Mouse (Mus musculus): ENCODE results near the gene Gipc1.

The Gipc1 gene

DNA sequence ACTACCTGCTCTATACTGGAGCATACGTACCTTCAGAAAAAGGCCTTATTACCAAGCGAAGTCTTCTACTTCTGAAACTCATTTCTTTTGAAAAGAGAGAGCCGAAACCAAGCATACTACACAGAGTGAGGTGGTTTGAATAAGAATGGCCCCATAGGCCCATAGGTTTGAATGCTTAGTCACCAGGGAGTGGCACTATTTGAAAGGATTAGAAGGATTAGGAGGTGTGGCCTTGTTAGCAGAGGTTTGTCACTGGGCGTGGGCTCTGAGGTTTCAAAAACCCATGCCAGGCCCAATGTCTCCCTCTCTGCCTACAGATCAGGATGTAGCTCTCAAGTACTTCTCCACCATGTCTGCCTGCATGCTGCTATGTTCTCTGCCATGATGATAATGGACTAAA lies 4.4 kb upstream of the Gipc1 start:
- no peak for DNase-seq (ENCODE audit: low spot score in 2 of 2)

DNA sequence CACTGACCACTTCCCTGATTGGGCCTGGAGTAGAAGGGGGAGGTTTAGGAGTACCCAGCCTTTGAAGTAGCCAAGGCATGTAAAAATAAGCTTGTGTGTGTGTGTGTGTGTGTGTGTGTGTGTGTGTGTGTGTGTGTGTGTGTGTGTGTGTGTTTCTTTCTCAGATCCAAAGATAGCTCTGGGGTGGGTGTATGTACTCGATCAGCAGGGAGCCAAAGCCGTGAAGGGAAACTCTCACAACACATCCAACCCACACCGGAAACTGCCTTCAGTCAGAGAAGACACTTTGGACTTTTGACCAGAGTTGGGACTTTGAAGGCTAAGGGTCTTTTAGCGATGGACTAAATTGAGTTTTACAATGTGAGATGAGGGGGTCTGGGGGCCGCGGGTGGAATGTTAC lies 2.8 kb upstream of the Gipc1 start:
- DNase-seq (ENCODE audit: low spot score in 2 of 2), result peak in 1 of 2 experiments; percentile 35

DNA sequence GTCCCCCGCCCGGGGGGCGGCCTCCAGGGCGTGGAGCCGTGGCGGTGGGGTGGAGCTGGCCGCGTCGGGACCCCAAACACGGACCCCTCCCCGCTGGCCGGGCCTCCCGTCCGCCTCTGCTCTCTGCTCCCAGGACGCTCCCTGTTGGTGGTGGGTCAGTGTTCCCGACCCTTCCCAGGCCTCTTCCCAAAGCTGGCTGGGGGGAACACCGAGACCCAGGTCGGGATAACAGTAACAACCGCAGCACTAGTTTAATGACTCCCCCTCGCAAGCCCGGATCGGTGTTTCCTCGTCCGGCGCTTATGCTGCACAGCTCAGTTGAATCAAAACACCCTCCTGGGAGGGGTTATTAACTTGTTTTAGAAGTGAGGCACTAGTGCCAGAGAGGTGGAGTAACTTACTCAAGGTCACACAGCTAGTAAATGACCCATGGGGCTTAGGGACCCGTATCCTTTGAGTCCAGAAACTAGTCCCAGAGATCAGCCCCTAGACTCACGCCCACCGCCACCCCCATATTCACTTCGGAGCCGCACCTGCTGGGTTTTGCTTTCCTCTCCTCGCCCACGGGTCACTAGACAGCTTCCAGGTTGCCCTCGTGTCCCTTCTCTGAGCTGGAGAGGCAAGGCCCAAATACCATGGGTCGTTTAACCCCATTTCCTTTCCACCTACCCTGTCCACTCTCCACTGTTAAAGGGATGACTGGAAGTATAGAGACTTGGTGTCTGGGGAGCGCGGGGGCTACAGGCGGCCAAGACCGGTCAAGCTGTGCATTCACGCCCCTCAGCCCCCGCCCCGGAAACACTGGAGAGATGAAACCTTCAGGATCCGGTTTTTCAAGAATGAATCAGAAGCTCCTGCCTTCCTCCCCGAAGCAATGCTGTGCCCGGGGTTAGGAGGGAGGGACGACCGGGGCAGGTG lies 526 bp downstream of the Gipc1 start:
- peak in 1 of 2 experiments; percentile 47 for DNase-seq (ENCODE audit: low spot score in 2 of 2)

DNA sequence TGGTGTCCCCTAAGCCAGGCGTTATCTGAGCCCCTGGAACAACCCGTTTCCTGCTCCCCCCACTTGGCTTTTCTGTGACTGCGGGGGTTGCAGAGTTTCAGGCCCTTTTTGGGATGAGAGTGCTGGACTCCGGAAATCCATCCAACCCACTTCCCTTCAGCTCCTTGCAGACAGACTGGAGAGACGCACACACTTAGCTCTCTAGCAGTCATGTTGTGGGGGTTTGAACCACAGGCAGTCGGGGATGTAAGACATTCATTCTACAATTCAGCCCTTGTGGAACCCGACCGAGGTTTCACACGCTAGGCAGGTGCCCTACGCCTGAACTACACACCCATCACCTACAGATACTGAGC lies 1.2 kb downstream of the Gipc1 start:
- DNase-seq (ENCODE audit: low spot score in 2 of 2), result peak; percentile 31 to 49

DNA sequence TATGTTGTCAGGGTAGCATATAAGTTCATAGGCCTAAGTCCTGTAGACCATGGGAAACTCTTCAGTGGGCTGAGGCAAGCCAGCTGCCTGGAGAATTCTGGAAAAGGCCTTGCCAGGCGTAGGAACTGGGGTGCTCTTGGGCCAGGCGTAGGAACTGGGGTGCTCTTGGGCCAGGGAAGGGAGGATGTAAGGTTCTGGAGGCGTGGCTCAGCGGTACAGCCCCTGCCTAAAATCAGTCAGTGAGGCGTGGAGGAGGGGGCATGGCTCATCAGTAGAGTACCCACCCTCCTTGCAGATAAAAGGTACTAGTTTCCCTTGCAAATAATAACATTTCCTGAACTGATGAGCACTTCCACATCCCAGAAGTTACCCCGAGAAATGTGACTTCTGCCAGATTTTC lies 2.2 kb downstream of the Gipc1 start:
- peak in 1 of 2 experiments; percentile 27 for DNase-seq (ENCODE audit: low spot score in 2 of 2)

DNA sequence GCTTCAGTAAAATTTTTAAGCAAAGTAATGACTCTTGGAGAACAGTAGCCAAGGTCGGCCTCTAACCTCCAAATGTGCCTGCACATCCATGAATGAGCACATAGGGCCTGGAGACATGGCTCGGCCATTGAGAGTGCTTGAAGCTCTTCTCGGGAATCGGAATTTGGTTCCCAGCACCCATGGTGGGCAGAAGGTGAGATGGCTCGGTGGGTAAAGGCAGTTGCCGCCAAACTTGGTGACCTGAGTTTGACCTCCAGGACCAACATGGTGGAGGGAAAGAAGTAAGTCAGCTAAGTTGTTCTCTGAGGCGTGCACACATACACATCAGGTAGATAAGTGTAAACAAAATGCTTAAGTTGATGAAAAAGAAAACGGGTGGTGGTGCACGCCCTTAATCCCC lies 3.6 kb downstream of the Gipc1 start:
- DNase-seq (ENCODE audit: low spot score in 2 of 2), result peak; percentile 25 to 32

DNA sequence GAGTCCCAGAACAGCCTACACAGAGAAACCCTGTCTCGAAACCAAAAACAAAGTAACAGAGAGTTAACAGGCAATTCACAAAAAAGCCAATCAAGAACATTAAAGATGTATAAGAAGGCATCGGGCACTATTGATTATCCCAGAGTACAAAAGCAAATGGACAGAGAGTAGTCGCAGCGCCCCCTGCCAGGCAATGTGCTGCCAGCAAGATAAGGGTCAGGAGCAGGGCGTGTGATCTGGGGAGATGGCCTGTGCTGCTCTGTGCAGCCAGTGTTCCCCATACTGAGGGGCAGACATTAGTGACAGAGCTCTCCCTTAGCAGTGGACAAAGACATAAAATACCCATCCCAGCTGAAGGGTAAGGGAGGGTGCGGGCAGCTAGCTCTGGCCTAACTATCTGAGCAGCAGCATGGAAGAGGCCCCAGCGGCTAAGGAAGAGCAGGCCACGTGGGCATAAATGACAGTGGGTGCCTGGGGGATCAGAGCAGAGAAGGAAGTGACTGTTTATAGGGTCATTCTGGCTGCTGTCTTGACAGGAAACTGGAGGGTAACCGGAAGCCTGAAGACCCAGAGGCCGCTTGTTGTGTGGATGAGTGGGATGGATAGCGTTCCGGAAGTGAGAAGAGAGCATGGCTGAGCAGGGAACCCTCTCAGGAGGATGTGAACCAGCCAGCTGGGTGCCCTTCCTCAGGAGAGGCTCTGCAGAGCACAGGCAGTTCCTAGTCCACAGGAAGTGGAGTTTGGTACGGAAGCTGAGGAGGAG lies 4.2 kb downstream of the Gipc1 start:
- peak; percentile 38 to 56 for DNase-seq (ENCODE audit: low spot score in 2 of 2)

DNA sequence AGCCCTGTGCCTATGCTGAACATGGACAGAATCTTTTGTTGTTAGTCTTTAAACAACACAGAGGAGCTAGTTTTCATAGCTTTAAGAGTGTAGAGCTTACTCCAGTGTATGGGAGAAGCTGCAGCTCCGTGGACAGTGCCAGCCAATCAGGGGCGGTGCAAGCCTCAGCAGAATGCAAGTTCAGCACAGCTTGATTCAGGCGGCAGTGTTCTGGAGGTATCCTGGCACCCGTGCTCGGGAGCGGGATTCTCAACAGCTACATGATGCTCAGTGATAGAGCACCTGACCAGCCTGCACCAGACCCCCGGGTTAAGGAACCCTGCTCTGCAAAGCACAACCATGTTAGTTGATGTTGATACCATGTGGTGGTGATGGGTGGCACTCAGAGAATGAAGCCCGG lies 8.1 kb downstream of the Gipc1 start:
- DNase-seq (ENCODE audit: low spot score in 2 of 2), result peak; percentile 74 to 77

DNA sequence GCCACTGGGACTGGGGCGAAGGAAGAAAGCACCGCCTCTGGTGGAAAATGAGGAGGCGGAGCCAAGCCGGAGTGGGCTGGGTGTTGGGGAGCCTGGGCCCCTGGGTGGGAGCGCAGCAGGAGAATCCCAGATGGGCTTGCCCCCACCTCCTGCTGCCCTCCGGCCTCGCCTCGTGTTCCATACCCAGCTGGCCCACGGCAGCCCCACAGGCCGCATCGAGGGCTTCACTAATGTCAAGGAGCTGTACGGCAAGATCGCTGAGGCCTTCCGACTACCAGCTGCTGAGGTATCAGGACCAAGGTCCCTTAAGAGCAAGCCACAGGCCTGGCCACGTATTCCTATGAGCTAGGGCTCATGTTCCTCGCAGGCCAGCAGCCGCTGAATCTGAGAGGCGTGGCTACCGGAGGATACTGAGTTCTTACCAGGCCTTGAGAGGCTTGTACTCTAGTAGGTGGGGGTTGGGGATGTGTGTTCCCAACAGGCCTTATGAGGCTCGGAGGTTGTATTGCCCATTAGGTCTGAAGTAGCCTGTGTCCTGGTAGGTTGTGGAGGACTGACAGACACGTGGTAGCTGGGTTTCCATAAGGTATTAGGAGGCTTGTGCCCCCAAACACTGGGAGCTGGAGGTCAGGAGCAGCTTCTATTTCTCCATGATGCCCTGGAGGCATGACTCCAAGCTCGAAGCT lies 8.7 kb downstream of the Gipc1 start:
- peak in 1 of 2 experiments; percentile 47 for DNase-seq (ENCODE audit: low spot score in 2 of 2)

DNA sequence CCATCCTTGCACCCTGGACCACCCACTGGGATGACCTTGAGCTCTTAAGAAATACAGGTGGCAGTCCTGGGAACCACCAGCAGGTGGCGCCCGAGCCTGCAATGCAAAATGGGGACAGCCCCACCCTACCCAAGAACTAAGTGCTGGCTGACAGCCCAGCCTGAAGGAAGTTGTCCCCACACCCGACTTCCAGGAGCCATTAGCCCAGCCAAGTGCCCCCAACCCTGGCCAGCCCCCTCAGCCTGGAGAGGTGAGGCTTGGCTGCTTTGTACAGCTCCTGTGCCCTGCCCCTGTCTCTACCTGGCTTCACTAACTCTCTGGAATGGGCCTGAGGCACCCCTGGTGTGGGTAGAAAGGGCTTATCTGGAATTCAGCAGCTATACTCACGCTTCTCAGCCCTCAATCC lies 9.9 kb downstream of the Gipc1 start:
- DNase-seq (ENCODE audit: low spot score in 2 of 2), result peak; percentile 91 to 92

DNA sequence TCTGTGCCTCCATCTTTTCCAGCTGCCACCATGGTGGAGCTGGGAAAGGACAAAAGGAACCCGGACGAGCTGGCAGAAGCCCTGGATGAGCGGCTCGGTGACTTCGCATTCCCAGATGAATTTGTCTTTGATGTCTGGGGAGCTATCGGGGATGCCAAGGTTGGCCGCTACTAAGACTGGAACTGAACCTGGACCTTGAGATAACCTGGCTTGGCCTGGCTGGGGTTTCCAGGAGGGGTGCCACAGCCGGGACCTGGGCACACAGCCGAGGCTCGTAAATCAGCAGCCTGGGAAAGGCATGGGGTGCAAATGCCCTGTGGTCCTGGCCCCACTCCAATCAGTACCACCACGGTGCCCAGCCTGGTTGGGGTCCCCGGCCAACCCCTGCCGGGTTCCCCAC lies 11.6 kb downstream of the Gipc1 start:
- DNase-seq (ENCODE audit: low spot score in 2 of 2), result no peak

DNA sequence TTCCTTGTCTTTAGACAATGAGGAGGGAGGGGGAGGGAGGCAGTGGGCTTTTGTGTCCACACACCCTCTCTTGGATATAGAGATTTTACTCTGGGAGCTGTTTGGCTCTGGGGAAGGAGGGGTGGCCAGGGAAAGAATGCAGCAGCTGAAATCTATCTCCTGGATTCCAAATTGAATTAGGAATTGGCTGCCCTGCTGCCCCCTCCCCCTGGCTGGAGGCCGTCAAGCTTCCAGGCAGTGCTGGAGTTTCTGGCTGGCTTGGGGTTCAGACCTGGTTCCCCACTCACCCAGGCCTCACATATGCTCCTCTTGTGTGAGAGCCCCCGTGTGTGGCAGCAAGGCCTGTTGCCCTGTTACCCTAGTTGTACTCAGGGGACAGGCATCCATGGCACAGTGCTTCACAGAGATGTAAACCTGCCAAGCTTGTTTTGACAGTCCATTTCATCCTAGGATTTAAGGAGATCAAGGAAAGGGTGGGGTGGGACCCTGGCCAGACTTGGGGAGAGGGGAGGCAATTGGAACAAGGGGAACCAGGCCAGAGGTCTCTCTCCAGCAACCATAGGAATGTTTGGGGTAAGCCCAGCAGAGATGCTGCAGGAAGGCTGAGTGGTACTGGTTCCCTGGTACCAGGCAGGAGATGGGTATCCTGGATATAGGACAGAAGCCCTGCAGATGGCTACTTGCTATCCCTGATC lies 12.6 kb downstream of the Gipc1 start:
- DNase-seq (ENCODE audit: low spot score in 2 of 2), result peak in 1 of 2 experiments; percentile 42

DNA sequence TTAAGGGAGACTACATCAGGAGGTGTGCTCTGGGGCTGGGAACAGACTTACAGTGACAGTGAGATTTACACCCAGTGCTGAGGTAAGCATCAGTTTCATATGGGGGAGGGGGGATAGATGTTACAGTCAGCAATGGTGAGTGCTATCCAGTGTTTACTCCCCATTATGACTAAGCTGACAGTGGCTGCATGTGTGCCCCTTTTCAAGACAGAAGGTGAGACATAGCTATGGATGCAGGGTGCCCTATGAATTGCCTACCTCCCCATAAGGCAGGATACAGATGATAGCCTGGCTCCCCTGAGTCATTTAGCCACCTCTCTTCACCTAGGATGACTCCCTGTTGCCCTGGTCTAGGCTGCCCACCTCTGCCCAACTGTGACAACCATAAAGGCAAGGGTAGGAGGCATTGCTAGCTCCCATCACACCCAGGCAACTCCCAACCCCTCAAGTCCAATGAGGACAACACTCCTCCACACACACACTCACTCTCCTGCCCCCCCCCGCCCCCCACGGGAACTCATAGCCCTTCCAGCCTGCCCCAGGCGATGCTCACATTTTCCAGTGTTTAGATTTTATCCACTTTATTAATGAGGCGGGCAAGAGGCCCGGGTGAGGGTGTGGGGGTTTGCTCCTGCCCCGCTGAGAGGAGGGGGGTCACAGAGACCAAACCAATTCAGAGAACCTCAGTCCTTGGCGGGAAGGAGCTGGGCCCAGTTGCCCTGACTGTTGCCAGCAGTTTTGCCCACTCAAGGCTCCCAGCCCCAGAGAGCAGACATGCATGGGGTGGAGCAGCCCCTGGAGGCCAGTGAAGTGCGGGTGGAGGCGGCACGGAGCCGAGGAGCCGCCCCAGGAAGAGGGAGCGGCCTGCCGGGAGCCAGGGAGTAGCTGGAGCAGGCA lies 13.7 kb downstream of the Gipc1 start, which contains the start of gene Ptger1:
Gene Ptger1, plus strand, starts transcription at position 710 of the 897 bp plus-strand sequence.
- no peak for DNase-seq (ENCODE audit: low spot score in 2 of 2)

DNA sequence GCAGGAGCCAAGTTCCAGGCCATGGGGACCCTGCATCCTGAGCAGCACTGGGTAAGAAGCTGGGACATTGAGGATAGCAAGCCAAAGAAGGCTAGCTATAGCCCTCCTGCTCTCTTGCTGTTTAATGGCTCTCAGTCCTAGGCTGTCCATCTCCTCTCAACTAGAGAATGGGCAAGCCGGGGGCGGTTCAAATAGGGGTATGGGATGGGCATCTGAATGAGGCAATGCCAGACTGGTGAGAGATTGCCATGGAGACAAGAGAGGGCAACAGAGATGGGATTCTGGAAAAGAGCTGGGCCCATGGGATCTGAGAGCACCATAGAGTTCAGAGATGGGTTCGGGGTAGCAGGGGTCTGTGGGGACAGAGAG lies 14.4 kb downstream of the Gipc1 start:
- DNase-seq (ENCODE audit: low spot score in 2 of 2), result no peak

DNA sequence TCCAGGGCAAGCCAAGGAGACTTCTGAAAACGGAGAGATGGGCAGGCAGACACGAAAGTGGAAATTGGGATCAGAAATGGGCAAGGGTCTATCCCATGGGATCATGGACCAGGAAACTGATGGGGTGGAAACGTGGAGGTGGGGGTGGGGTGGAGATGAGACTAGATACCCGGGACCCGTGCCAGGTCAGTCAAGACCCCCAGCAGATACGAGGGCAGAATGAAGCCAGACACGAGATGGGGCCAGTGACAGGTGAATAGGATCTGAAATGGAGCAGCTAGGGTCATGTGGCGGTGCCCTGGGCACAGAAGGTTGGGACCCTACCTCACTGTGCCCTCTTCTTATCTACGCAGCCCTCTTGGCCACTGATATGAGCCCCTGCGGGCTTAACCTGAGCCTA lies 15.0 kb downstream of the Gipc1 start:
- DNase-seq (ENCODE audit: low spot score in 2 of 2), result no peak

DNA sequence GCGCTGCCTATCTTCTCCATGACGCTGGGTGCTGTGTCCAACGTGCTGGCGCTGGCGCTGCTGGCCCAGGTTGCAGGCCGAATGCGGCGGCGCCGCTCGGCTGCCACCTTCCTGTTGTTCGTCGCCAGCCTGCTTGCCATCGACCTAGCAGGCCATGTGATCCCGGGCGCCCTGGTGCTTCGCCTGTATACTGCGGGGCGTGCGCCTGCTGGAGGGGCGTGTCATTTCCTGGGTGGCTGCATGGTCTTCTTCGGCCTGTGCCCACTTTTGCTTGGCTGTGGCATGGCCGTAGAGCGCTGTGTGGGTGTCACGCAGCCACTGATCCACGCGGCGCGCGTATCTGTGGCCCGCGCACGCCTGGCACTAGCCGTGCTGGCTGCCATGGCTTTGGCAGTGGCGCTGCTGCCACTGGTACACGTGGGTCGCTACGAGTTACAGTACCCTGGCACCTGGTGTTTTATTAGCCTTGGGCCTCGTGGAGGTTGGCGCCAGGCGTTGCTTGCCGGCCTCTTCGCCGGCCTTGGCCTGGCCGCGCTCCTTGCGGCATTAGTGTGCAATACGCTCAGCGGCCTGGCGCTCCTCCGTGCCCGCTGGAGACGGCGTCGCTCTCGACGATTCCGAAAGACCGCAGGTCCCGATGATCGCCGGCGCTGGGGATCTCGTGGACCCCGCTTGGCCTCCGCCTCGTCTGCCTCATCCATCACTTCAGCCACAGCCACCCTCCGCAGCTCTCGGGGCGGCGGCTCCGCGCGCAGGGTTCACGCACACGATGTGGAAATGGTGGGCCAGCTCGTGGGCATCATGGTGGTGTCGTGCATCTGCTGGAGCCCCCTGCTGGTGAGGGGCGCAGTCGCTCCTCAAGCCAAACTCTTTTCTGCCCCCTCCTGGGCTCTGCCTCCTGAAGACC lies 15.8 kb downstream of the Gipc1 start:
- DNase-seq (ENCODE audit: low spot score in 2 of 2), result peak; percentile 86 to 88

DNA sequence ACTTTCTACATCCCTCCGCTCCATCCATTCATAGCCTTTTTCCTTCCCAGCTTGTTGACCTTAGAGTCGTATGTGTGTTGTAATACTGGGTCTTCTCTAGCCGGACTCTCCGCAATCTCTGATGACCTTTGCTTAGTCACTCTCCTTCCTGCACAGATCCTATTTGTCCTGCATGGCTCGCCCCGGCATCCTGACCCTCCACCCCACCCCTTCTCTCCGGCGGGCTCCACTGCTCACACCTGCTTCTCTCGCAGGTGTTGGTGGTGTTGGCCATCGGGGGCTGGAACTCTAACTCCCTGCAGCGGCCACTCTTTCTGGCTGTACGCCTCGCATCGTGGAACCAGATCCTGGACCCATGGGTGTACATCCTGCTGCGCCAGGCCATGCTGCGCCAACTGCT lies 16.5 kb downstream of the Gipc1 start:
- no peak for DNase-seq (ENCODE audit: low spot score in 2 of 2)

DNA sequence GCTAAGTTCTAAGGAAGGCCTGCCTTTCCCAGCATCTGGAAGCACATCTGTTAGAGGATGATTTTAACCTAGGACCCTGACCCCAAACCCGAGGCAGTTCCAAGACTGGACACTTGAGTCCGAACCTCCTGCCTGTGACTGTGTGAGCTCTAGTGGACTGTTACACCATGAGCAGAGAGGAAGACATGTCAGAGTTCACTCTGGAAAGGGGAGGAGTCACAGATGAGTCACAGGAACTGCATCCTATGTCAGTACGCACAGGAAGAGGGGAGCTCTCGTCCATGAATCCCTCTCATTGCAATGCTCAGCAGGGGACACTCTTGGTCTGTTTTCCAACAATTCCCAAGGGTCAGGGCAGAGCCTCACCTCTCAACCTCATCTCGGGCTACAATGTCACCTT lies 20.5 kb downstream of the Gipc1 start:
- no peak for DNase-seq (ENCODE audit: low spot score in 2 of 2)

DNA sequence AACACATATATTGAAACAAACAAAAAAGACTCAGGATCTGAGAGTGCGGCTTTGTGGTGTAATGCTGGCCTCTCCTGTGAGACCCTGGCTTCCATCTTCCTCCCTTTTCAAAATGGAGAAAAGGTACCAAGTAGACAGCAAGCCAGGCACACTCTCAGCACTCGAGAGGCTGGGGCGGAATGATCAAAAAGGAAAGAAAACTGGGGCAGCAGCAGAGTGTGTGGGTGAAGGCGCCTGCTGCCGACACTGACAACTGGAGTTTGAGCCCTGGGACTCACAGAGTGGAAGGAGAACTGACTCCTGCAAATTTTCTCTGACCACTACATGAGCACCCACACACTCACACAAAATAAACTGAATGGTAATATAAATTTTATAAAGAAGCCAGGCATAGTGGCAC lies 22.0 kb downstream of the Gipc1 start:
- no peak for DNase-seq (ENCODE audit: low spot score in 2 of 2)

DNA sequence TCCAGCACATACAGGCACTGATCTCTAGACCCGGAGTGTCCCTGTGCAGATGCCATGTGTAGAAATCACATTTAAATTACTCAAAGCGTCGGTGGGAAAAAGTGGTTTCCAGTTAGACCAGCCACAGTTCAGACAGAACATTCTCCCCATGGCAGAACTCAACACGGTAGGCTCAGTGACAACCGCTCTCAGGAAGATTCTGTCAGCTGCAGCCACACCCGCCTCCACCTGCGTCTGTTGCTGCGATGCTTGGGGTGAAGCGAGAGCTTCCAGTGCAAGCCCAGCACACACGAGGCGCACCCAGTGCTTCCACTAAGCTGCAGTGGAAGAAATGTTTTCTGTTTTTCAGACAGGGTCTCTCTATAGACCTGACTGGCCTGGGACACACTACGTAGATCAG lies 27.4 kb downstream of the Gipc1 start:
- no peak for DNase-seq (ENCODE audit: low spot score in 2 of 2)

Data from right cerebral cortex, postnatal 10 days (tissue).